Mouse (Mus musculus): ENCODE data around the gene Bcl7b.

DNA sequence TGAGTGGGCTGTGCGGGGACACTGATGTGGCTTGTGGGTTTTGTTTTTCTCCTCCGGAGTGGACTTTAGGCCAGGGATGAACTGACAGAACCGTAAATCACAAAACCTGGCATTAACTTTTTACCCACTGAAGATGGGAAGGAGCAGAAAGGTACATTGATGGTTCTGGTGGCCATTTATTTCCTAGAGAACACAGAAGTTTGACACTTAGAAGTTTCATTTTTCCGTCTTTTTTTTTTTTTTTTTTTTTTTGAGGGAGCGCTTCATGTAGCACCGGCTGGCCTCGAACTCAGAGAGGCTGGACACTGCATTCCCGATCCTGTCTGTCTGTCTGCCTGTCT is 20.1 kb downstream of the Bcl7b start:
- TF ChIP-seq CTCF (IDR thresholded peaks at IDR 0.05) (no peak), POLR2A (IDR thresholded peaks at IDR 0.05; ENCODE audit: insufficient read depth, low read depth, low read length) (no peak), EP300 (IDR thresholded peaks at IDR 0.05; ENCODE audit: insufficient read depth, low read depth, low read length) (no peak)

Measured in heart, adult 2 months (tissue).